Mouse (Mus musculus): ENCODE data around the gene Gm42742.

DNA sequence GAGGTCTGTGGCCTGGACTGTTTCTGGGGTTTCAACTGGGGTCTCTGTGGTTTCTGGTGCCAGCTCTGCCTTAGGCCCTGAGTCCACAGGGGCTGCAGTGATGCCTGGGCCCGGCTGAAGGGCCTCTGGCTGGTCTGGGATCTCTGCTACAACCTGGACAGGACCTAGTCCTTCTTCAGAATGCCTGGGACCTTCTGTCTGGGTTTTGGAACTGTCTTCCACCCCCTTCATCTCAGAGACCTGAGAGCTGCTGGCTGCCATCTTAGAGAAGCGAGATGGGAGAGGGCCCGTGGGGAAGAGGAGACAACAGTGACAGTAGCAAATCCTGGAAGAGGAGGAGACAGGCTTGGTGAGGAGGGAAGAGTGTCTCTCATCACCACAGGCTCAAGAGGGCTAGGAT, 866 bp downstream of the Gm42742 start:
- TF ChIP-seq CTCF (IDR thresholded peaks at IDR 0.05; ENCODE audit: borderline replicate concordance, insufficient read depth, low read depth, low read length) (no peak), POLR2A (IDR thresholded peaks at IDR 0.05; ENCODE audit: borderline replicate concordance, insufficient read depth, low read length) (0 out of 2 replicates have a peak, but pooled peaks have one; percentile 14)

Measured in cerebellum, adult 2 months (tissue).